Mouse (Mus musculus): ENCODE measurements around the gene Reln. TPM values are rescaled to one million over a fixed set of nuclear protein-coding genes. Genes with fewer than 3 reads are reported as not detected.

The Reln gene
- polyA plus RNA-seq, 1 experiment from 2014 or later, result 118 TPM

DNA sequence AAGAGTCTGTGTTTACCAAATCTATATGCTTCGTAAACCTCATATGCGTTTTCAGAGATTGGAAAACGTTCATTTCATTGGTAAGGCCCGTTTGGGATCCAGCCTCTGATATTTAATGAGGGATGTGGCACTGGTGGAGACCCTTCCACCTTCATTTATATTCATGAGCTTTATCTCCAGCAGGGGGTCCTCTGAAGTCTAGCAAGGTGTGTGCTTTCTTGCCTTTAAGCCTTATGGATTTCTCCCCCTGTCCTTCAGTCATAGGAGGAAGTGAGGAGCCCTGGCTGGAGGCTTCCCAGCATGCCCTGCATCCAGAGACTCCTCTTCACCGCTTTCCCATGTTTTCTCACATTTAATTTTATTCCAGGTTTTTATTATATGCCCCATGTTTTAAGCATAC, 269.5 kb downstream of the Reln start:
- no peaks in the 10 kb centered on the region for H3K36me3 ChIP-seq (ENCODE audit: control insufficient read depth, insufficient read depth, low read length)
- H3K4me2 ChIP-seq (ENCODE audit: low read depth, low read length), result no peak overlapping the region
- H3K27me3 ChIP-seq (ENCODE audit: control insufficient read depth, insufficient read depth, low read length), result no peaks in the 10 kb centered on the region
- H3K9ac ChIP-seq (replicated peaks; ENCODE audit: low read depth, low read length), result no peak overlapping the region
- ATAC-seq (ENCODE audit: low read depth), result no peak
- no peak overlapping the region for H3K27ac ChIP-seq (ENCODE audit: low read depth, low read length)
- H3K9me3 ChIP-seq (ENCODE audit: control insufficient read depth, low read length), result no peaks in the 10 kb centered on the region
- no peak overlapping the region for H3K4me3 ChIP-seq (ENCODE audit: low read depth, low read length)
- WGBS, result 54% methylated on average over 5 of the region's 5 CpGs
- H3K4me1 ChIP-seq (ENCODE audit: control insufficient read depth, insufficient read depth, low read length), result no peaks in the 10 kb centered on the region

DNA sequence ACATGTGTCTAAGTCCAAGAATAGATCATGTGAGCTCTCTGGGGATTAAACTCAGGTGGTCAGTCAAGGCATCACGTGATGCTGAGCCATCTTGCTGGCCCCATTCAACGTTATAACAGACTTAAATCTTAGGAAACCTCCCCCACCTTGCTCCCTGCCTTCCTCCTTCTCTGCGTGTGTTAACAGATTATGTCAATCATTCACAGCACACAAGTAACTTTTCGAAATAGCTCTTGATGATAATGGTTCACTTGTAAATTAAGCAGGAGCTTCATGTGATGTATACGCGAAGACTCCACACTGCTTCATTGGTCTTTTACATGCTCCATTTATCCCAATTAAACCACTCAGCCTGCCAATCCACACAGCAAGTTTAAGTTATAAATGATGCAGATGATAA, 271.9 kb downstream of the Reln start:
- no peak overlapping the region for H3K9ac ChIP-seq (replicated peaks; ENCODE audit: low read depth, low read length)
- H3K4me2 ChIP-seq (ENCODE audit: low read depth, low read length), result no peak overlapping the region
- no peaks in the 10 kb centered on the region for H3K9me3 ChIP-seq (ENCODE audit: control insufficient read depth, low read length)
- 70% methylated on average over 6 of the region's 6 CpGs for WGBS
- no peaks in the 10 kb centered on the region for H3K27me3 ChIP-seq (ENCODE audit: control insufficient read depth, insufficient read depth, low read length)
- no peak overlapping the region for H3K4me3 ChIP-seq (ENCODE audit: low read depth, low read length)
- no peak for ATAC-seq (ENCODE audit: low read depth)
- no peaks in the 10 kb centered on the region for H3K4me1 ChIP-seq (ENCODE audit: control insufficient read depth, insufficient read depth, low read length)
- no peaks in the 10 kb centered on the region for H3K36me3 ChIP-seq (ENCODE audit: control insufficient read depth, insufficient read depth, low read length)
- H3K27ac ChIP-seq (ENCODE audit: low read depth, low read length), result no peak overlapping the region

DNA sequence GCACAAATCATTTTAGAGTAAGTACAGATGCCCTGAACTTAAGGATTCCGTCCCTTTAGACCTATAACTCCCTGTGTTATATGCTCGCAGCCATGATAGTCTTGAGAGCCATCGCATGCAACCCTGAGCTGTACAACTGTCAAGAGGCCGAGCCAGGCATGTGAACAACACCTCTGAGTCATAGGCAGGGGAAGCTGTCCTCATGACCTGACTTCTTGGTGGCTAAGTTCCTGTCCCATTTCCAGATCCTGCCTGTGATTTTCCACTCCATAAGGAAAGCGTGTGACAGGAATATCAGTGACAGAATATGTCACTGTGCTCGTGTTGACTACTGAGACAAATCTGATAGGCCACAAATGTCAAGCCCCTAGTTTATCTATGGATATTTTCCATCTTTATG, 285.3 kb downstream of the Reln start:
- no peak overlapping the region for H3K27ac ChIP-seq (ENCODE audit: low read depth, low read length)
- H3K4me2 ChIP-seq (ENCODE audit: low read depth, low read length), result no peak overlapping the region
- no peaks in the 10 kb centered on the region for H3K9me3 ChIP-seq (ENCODE audit: control insufficient read depth, low read length)
- 90% methylated on average over 6 of the region's 6 CpGs for WGBS
- no peak overlapping the region for H3K4me3 ChIP-seq (ENCODE audit: low read depth, low read length)
- H3K27me3 ChIP-seq (ENCODE audit: control insufficient read depth, insufficient read depth, low read length), result no peaks in the 10 kb centered on the region
- H3K4me1 ChIP-seq (ENCODE audit: control insufficient read depth, insufficient read depth, low read length), result no peaks in the 10 kb centered on the region
- H3K36me3 ChIP-seq (ENCODE audit: control insufficient read depth, insufficient read depth, low read length), result no peaks in the 10 kb centered on the region
- H3K9ac ChIP-seq (replicated peaks; ENCODE audit: low read depth, low read length), result no peak overlapping the region
- no peak for ATAC-seq (ENCODE audit: low read depth)

DNA sequence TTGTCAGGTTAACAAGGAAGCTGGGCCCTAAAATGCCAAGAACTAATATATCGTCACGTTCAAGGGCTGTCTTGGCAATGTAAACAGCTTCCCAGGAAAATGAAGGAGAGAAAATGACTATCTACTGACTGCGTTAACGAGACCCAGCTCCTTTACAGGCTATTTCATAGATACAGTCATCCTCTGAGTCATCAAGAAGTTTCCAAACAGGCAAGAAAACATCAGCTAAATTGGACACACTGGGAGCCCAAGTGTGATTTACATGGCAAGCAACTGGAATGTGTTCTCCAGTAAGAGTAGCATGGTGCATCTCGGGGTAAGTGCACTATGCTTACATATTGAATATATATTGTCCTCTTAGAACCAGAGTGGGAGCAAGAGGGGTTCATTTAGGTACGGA, 302.7 kb downstream of the Reln start:
- WGBS, result 87% methylated on average over 6 of the region's 6 CpGs
- ATAC-seq (ENCODE audit: low read depth), result no peak

DNA sequence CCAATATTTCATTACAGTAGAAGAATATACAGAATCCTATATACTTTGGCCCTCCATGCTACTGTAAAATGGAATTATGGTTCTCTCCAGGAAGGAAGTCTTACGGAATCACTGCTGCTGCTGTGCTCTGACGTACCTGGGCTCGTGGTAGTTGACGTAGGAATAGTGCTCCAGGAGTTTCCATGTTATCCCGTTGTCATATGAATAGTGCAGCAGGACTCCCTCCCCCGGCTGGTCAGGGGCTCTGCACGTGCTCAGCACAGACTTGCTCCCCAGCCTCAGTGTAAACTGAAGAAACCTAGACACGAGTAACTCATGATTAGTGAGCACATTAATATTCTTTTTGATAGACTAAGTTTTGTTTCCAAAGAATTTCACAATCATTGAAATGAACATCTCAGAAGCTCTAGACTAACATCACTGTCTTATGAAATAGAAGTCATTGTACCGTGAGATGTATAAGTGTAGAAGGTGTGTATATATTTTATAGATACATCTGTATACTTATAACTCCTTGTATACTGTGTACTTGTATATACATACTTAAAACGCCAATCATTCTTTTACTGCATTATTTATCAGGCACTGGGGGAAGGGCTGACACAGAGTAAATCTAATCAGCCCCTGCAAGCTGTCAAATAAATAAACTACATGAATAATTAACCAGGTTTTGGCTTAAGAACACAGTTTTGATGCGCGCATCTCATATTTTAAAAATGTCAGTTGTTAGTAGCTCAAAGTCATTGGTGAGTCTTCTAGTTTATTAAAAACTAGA, 304.9 kb downstream of the Reln start:
- WGBS, result 76% methylated on average over 12 of the region's 12 CpGs
- Histone ChIP-seq H3K9ac (replicated peaks; ENCODE audit: low read depth, low read length) (no peak overlapping the region), H3K36me3 (ENCODE audit: control insufficient read depth, insufficient read depth, low read length) (no peaks in the 10 kb centered on the region), H3K27ac (ENCODE audit: low read depth, low read length) (no peak overlapping the region), H3K4me1 (ENCODE audit: control insufficient read depth, insufficient read depth, low read length) (no peaks in the 10 kb centered on the region; the same call in 1 of the 2 replicates), H3K27me3 (ENCODE audit: control insufficient read depth, insufficient read depth, low read length) (no peaks in the 10 kb centered on the region), H3K4me2 (ENCODE audit: low read depth, low read length) (no peak overlapping the region), H3K9me3 (ENCODE audit: control insufficient read depth, low read length) (no peaks in the 10 kb centered on the region), H3K4me3 (ENCODE audit: low read depth, low read length) (no peak overlapping the region)
- ATAC-seq (ENCODE audit: low read depth), result no peak

More for the DNA sequence above, 302.7 kb downstream of the Reln start:
- no peak overlapping the region for H3K27ac ChIP-seq (ENCODE audit: low read depth, low read length)
- no peaks in the 10 kb centered on the region for H3K27me3 ChIP-seq (ENCODE audit: control insufficient read depth, insufficient read depth, low read length)
- H3K4me2 ChIP-seq (ENCODE audit: low read depth, low read length), result no peak overlapping the region
- H3K9ac ChIP-seq (replicated peaks; ENCODE audit: low read depth, low read length), result no peak overlapping the region
- H3K4me3 ChIP-seq (ENCODE audit: low read depth, low read length), result no peak overlapping the region
- H3K36me3 ChIP-seq (ENCODE audit: control insufficient read depth, insufficient read depth, low read length), result no peaks in the 10 kb centered on the region
- H3K4me1 ChIP-seq (ENCODE audit: control insufficient read depth, insufficient read depth, low read length), result peaks cover 4% of the 10 kb centered on the region; the same call in 1 of the 2 replicates
- no peaks in the 10 kb centered on the region for H3K9me3 ChIP-seq (ENCODE audit: control insufficient read depth, low read length)

DNA sequence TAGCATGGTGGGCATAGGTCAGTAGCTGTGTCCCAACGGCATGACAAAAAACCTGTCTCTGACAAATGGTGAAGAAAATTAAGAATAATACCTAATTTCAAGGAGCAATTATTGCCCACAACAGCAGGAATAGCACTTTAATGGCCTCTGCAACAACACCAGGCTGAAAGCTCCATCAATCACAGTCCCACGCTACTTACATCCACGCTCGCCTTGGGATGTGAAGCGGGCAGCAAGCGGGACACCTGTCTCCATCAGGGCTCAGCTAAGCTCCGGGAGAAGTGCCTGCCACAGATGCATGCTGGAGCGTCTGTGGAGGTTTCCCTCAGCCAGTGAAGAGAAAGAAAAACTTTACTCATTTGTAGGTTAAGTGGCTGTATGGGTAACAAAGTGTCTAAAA, 309.3 kb downstream of the Reln start:
- peaks cover 10% of the 10 kb centered on the region; the same call in 1 of the 2 replicates for H3K4me1 ChIP-seq (ENCODE audit: control insufficient read depth, insufficient read depth, low read length)
- no peak for ATAC-seq (ENCODE audit: low read depth)
- H3K36me3 ChIP-seq (ENCODE audit: control insufficient read depth, insufficient read depth, low read length), result no peaks in the 10 kb centered on the region
- H3K4me2 ChIP-seq (ENCODE audit: low read depth, low read length), result no peak overlapping the region
- H3K27me3 ChIP-seq (ENCODE audit: control insufficient read depth, insufficient read depth, low read length), result no peaks in the 10 kb centered on the region
- H3K27ac ChIP-seq (ENCODE audit: low read depth, low read length), result no peak overlapping the region
- no peak overlapping the region for H3K4me3 ChIP-seq (ENCODE audit: low read depth, low read length)
- no peaks in the 10 kb centered on the region for H3K9me3 ChIP-seq (ENCODE audit: control insufficient read depth, low read length)
- WGBS, result 27% methylated on average over 8 of the region's 8 CpGs
- no peak overlapping the region for H3K9ac ChIP-seq (replicated peaks; ENCODE audit: low read depth, low read length)

DNA sequence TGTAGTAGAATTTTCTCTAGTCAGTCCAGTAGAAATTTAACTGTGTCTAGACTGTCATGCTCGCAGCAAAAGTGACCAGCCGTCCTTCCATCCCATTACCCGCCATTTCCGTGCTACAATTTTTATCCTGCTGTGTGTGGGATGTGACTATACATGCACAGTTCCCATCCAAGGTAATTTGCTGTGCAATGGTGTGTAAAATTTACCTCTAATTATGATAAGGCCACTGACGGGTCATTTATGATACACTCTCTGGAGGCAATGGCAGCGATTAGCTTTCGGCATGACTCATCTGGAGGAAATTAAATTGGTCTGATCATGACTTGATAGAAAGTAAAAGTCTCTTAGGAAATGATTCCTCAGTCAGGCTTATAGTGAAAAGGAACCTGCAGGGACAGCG, 311.5 kb downstream of the Reln start:
- Histone ChIP-seq H3K4me2 (ENCODE audit: low read depth, low read length) (no peak overlapping the region), H3K9me3 (ENCODE audit: control insufficient read depth, low read length) (no peaks in the 10 kb centered on the region), H3K4me1 (ENCODE audit: control insufficient read depth, insufficient read depth, low read length) (peaks cover 10% of the 10 kb centered on the region; the same call in 1 of the 2 replicates), H3K27me3 (ENCODE audit: control insufficient read depth, insufficient read depth, low read length) (no peaks in the 10 kb centered on the region), H3K27ac (ENCODE audit: low read depth, low read length) (no peak overlapping the region), H3K4me3 (ENCODE audit: low read depth, low read length) (no peak overlapping the region), H3K36me3 (ENCODE audit: control insufficient read depth, insufficient read depth, low read length) (no peaks in the 10 kb centered on the region), H3K9ac (replicated peaks; ENCODE audit: low read depth, low read length) (no peak overlapping the region)
- 36% methylated on average over 8 of the region's 8 CpGs for WGBS
- ATAC-seq (ENCODE audit: low read depth), result no peak

DNA sequence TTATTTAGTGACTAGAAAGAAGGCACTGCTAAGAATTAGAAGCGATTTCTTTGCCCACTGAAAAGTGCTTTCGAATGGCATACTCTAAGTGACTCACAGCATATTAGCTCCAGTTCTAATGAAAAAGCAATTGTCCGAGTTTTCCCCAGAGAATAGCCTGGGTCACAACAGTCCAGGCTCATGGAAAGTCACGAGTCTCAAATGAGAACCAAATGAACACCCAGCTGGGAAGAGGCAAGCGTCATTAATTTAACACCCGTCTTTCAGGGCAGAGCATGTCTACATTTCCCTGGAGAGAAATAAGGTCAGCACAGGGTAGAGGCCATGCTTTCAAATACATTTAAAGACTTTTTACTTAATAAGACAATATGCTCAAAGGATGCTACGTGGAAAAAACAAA, 312.8 kb downstream of the Reln start:
- no peaks in the 10 kb centered on the region for H3K9me3 ChIP-seq (ENCODE audit: control insufficient read depth, low read length)
- peaks cover 10% of the 10 kb centered on the region; the same call in 1 of the 2 replicates for H3K4me1 ChIP-seq (ENCODE audit: control insufficient read depth, insufficient read depth, low read length)
- ATAC-seq (ENCODE audit: low read depth), result peak; percentile 73; the same call in 1 of the 2 replicates
- no peak overlapping the region for H3K27ac ChIP-seq (ENCODE audit: low read depth, low read length)
- H3K4me3 ChIP-seq (ENCODE audit: low read depth, low read length), result no peak overlapping the region
- no peak overlapping the region for H3K9ac ChIP-seq (replicated peaks; ENCODE audit: low read depth, low read length)
- 9% methylated on average over 7 of the region's 7 CpGs for WGBS
- H3K27me3 ChIP-seq (ENCODE audit: control insufficient read depth, insufficient read depth, low read length), result no peaks in the 10 kb centered on the region
- no peak overlapping the region for H3K4me2 ChIP-seq (ENCODE audit: low read depth, low read length)
- H3K36me3 ChIP-seq (ENCODE audit: control insufficient read depth, insufficient read depth, low read length), result no peaks in the 10 kb centered on the region

DNA sequence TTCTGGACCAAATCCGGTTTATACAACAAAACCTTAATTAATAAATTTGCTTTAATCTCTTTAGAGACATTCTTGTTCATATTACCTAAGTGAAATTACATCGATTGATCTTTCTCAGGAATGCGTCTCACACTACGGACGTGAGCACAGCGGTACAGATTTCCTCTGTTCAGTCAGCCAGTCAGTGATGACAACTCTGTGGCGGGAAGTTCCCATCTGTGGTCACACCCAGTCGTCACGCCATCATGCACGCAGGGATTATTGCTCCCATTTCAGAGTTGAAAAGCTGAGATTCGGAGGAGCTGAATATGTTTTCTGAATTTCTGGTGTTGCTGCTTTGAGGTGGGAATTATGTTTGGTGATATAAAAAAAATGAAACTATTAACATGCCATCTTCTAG, 316.1 kb downstream of the Reln start:
- Histone ChIP-seq H3K4me2 (ENCODE audit: low read depth, low read length) (no peak overlapping the region), H3K4me3 (ENCODE audit: low read depth, low read length) (no peak overlapping the region), H3K9ac (replicated peaks; ENCODE audit: low read depth, low read length) (no peak overlapping the region), H3K4me1 (ENCODE audit: control insufficient read depth, insufficient read depth, low read length) (peaks cover 10% of the 10 kb centered on the region; the same call in 1 of the 2 replicates), H3K9me3 (ENCODE audit: control insufficient read depth, low read length) (no peaks in the 10 kb centered on the region), H3K27ac (ENCODE audit: low read depth, low read length) (no peak overlapping the region), H3K27me3 (ENCODE audit: control insufficient read depth, insufficient read depth, low read length) (no peaks in the 10 kb centered on the region), H3K36me3 (ENCODE audit: control insufficient read depth, insufficient read depth, low read length) (no peaks in the 10 kb centered on the region)
- ATAC-seq (ENCODE audit: low read depth), result no peak
- 86% methylated on average over 11 of the region's 11 CpGs for WGBS
